Mouse (Mus musculus) ES-E14 (cell line): Measurements from ENCODE around the gene Cyp4a31. TPM values are rescaled to one million over a fixed set of nuclear protein-coding genes. Genes with fewer than 3 reads are reported as not detected.
"Not testable (repeated sequence)": the region's sequence is repeated elsewhere in the genome, so short reads cannot be mapped to it uniquely, and the experiment has no call there.

Source experiments
- DNase-seq: peaks from one replicate; pipeline ENCODE4 v3.0.0-alpha.2; 2013; ENCODE audit warnings: low read depth, low spot score
- H3K27ac ChIP-seq: 2 replicates; pipeline ENCODE4 v1.5.1; 2012; ENCODE audit warnings: low read depth, mild to moderate bottlenecking, low read length, moderate library complexity, mixed read lengths; ENCODE audit not compliant: poor library complexity, insufficient read depth, severe bottlenecking
- H3K36me3 ChIP-seq: 2 replicates; pipeline ENCODE4 v1.6.1; 2012; ENCODE audit warnings: mild to moderate bottlenecking, low read length, moderate library complexity, mixed read lengths; ENCODE audit not compliant: control insufficient read depth, poor library complexity, insufficient read depth, severe bottlenecking
- H3K4me1 ChIP-seq, 2 experiments: fragments of 150-350 bp in 1 of 2; sonication (generic) in 1 of 2; 2 replicates each; pipeline ENCODE4 v1.6.1; 2012; ENCODE audit warnings: low read length in 2 of 2, mild to moderate bottlenecking in 1 of 2, mixed read lengths in 1 of 2; ENCODE audit not compliant: control insufficient read depth in 2 of 2, insufficient read depth in 2 of 2, poor library complexity in 1 of 2
- H3K4me3 ChIP-seq, 2 experiments: fragments of 150-350 bp in 1 of 2; sonication (generic) in 1 of 2; 2 replicates each; pipeline ENCODE4 v1.5.1; 2012; ENCODE audit warnings: low read length in 2 of 2, low read depth in 1 of 2, mild to moderate bottlenecking in 1 of 2, mixed read lengths in 1 of 2; ENCODE audit not compliant: insufficient read depth in 1 of 2, poor library complexity in 1 of 2, severe bottlenecking in 1 of 2
- H3K9ac ChIP-seq: 2 replicates; pipeline ENCODE4 v1.6.1; 2012; ENCODE audit warnings: low read depth, mild to moderate bottlenecking, low read length, mixed read lengths; ENCODE audit not compliant: poor library complexity, insufficient read depth, severe bottlenecking
- H3K9me3 ChIP-seq: fragments of 150-350 bp; sonication (generic); 2 replicates; pipeline ENCODE4 v1.6.1; 2012; ENCODE audit warnings: low read depth, mild to moderate bottlenecking, low read length; ENCODE audit not compliant: control insufficient read depth, insufficient read depth
- CHD2 ChIP-seq: IDR thresholded peaks from 2 replicates; pipeline ENCODE4 v1.6.1; 2014; ENCODE audit warnings: mild to moderate bottlenecking, low read depth, low read length, inconsistent platforms
- HCFC1 ChIP-seq: IDR thresholded peaks from 2 replicates; pipeline ENCODE4 v1.6.1; 2012; ENCODE audit warnings: low read length, inconsistent platforms, borderline replicate concordance; ENCODE audit not compliant: insufficient read depth
- MAFK ChIP-seq: IDR thresholded peaks from 2 replicates; pipeline ENCODE4 v1.6.1; 2014; ENCODE audit warnings: mild to moderate bottlenecking, low read depth, low read length, inconsistent platforms; ENCODE audit not compliant: insufficient read depth
- ZC3H11A ChIP-seq: IDR thresholded peaks from 2 replicates; pipeline ENCODE4 v1.6.1; 2012; ENCODE audit warnings: low read depth, mild to moderate bottlenecking, inconsistent platforms, low read length, borderline replicate concordance
- ZNF384 ChIP-seq: IDR thresholded peaks from 2 replicates; pipeline ENCODE4 v1.6.1; 2012; ENCODE audit warnings: low read depth, low read length, inconsistent platforms
- in situ Hi-C, 2 experiments: fragments of 600-800 bp; cut with MboI; formaldehyde crosslinking; loops; one replicate each; pipeline ENCODE4 v1.15.1; 2025; ENCODE audit warnings: low sequenced_read_pairs in 2 of 2, inconsistent platforms in 1 of 2; ENCODE audit not compliant: unreplicated experiment in 2 of 2
- total RNA-seq: library from RNA; depleted of rRNA; stranded (reverse); fragments of 300-350 nt; gene quantifications from 2 replicates; pipeline ENCODE4 v1.2.3, GENCODE M21; 2012

Cyp4a31 gene
- total RNA-seq, 1 experiment = not detected

DNA sequence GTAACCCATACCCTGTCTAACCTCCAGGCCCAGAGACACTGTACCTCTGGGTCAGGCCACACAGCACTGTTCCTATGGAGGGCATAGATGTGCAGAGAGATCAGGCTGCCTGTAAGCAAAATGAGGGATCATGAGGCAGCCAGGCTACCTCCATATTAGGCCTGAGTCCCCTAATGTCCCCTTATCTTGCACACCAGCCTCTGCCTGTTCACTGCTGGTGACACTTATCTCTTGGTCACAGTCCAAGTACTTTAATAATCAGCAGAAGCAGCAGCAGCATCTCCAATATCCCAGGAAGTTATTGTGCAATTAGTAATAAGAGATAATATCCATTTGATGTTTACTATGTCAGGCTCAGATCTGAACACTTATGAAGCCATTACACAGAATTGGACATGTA, 19.6 kb downstream of the Cyp4a31 start:
- in situ Hi-C loops = no loop called here
- no peak overlapping the region for H3K9ac ChIP-seq
- no peak overlapping the region for H3K27ac ChIP-seq
- no peaks in the 10 kb centered on the region for H3K9me3 ChIP-seq
- H3K36me3 ChIP-seq = no peaks in the 10 kb centered on the region
- no peaks in the 10 kb centered on the region for H3K4me1 ChIP-seq
- TF ChIP-seq HCFC1 (no peak), CHD2 (no peak), ZC3H11A (no peak), ZNF384 (no peak), MAFK (no peak)
- H3K4me3 ChIP-seq = no peak overlapping the region
- DNase-seq = no peak

DNA sequence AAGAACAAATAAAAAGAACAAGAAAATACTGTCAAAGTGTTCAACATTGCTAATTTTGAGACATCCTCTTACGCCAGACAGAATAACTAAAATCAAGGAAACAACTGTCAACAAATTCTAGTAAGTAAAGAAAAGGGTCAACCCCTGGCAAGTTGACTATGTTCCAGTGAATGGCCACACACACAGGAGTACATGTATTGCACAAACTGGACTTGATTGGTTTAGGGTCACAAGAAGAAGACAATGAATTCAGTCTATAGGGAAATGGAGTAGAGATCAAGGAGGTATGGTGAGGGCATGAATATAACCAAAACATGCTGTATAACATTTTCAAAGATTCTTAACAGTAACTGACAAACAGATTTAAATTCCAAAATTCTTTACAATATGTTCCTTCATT, 32.9 kb downstream of the Cyp4a31 start:
- H3K36me3 ChIP-seq = no peaks in the 10 kb centered on the region
- no peak overlapping the region for H3K9ac ChIP-seq
- DNase-seq = no peak
- TF ChIP-seq MAFK (no peak), ZC3H11A (no peak), HCFC1 (no peak), CHD2 (no peak), ZNF384 (no peak)
- H3K4me1 ChIP-seq = no peaks in the 10 kb centered on the region
- H3K4me3 ChIP-seq = no peak overlapping the region
- no peaks in the 10 kb centered on the region for H3K9me3 ChIP-seq
- in situ Hi-C loops = no loop called here
- no peak overlapping the region for H3K27ac ChIP-seq

DNA sequence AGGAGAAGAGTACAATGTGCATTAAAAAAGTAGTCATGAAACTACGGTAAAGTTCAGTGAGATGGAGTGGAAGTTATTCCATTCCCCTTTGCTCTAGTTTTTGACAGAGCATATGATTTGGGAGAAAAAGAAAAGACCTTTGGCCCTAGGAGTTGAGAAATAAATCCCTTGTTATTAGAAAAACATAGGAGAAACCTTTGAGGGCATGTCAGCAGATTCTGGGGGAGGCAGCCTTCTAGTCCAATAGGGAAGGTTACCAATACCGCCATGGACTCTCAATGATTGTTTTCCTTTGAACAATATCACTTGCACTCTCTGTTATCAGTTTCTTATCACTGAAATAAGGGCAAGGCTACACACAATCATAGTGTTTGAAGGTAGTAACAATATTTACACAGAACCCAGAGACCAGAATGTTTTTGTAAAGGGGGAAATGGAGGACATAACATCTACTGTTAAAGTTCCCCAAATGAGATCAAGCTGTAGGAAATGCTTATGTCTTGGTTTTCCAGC, 33.4 kb downstream of the Cyp4a31 start:
- no peak for DNase-seq
- Histone ChIP-seq H3K4me3 (no peak overlapping the region), H3K9ac (no peak overlapping the region), H3K9me3 (no peaks in the 10 kb centered on the region), H3K27ac (no peak overlapping the region), H3K36me3 (no peaks in the 10 kb centered on the region), H3K4me1 (no peaks in the 10 kb centered on the region)
- TF ChIP-seq MAFK (no peak), ZNF384 (no peak), HCFC1 (no peak)
- in situ Hi-C loops = no loop called here

DNA sequence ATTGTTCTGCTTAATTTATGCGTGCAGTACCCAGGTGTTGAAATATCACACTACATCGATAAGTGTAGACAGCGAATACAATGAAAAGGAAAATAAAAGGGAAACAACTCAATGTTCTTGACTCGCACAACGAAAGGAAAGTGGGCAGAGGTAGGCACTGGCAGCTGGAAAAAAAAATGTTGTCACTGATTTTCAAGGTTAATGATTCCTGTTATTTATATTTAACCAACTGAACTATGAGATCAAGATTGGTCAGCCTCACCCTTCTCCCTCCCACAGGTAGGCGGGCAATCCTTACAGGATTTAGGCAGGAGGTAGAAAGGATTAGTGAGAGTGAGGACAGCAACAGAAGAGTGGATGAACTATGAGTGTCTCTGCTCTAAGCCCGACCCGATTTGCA, 37.2 kb downstream of the Cyp4a31 start, which contains the start of gene Cyp4a32:
Gene Cyp4a32 (plus strand): TSS at position 359 of the 400 bp plus-strand sequence.
- H3K27ac ChIP-seq, H3K4me1 ChIP-seq, DNase-seq, H3K4me3 ChIP-seq, H3K9me3 ChIP-seq, H3K36me3 ChIP-seq, in situ Hi-C loops, H3K9ac ChIP-seq: not testable (repeated sequence)

DNA sequence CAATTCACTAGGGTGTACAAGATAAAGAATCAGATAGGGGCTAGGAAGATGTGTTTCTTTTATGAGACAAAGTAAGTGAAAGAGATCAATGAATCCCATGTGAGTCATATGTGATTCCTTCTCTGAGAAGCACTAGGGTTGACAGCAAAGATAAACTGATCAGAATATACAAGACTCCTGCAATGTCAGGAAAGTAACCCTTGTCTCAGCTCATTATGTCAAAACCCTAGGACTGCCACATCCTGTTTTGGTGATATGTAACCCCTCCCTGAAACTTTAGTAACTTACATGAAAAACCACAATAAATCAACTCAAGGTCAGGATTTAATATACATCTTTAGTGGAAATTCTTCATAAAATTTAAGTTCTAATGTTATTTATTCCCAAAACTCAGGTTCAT, 50.6 kb downstream of the Cyp4a31 start:
- no peaks in the 10 kb centered on the region for H3K9me3 ChIP-seq
- no peak for TF ChIP-seq MAFK
- TF ChIP-seq HCFC1 = no peak
- TF ChIP-seq ZC3H11A = no peak
- TF ChIP-seq ZNF384 = no peak
- no peak for TF ChIP-seq CHD2
- no peak overlapping the region for H3K9ac ChIP-seq
- no peak for DNase-seq
- H3K4me3 ChIP-seq = no peak overlapping the region
- in situ Hi-C loops = no loop called here
- no peaks in the 10 kb centered on the region for H3K4me1 ChIP-seq
- no peak overlapping the region for H3K27ac ChIP-seq
- no peaks in the 10 kb centered on the region for H3K36me3 ChIP-seq

DNA sequence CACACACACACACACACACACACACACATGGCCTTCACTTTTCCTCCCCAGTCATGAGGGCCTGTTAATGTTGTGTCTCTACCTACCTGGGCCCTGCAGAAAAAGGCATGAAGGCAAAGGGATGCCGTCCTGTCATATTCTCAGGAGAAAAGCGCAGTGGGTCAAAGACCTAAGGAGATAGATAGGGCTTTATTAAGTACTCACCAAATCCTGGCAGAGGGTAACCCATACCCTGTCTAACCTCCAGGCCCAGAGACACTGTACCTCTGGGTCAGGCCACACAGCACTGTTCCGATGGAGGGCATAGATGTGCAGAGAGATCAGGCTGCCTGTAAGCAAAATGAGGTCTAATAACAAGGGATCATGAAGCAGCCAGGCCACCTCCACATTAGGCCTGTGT, 62.1 kb downstream of the Cyp4a31 start:
- H3K27ac ChIP-seq, DNase-seq, H3K36me3 ChIP-seq, H3K4me3 ChIP-seq, H3K9me3 ChIP-seq, H3K9ac ChIP-seq, H3K4me1 ChIP-seq, in situ Hi-C loops: not testable (repeated sequence)
